Mouse (Mus musculus): ENCODE data around the gene Pip5kl1.

DNA sequence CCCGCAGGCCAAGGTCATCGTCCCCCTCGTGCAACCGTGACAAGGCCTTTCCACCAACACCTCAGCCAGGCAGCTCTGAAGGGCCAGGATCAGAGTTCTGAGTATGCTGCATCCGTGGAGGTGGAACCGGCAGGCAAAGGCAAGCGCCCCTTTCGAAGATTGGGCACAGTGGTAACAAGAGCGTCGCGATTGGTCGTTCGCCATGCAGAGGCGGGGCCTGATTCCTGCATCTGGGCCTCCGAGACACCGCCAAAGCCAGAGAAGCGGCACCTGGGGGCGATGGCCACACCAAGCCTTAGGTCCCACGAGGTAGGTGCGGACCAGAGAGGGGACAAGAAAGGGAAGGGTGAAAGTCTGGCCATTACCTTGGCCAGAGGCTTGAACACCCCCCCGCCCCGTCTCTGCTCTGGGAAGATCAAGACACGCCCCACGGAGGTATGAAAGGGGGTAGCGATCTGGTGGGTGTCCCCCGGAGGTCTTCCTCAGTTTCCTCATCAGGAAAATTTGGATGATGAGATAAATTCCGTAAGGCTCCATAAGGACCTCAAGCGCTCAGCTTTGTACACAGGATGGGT is 1.1 kb downstream of the Pip5kl1 start, which contains the start of gene 9430097D07Rik:
- TF ChIP-seq CTCF (IDR thresholded peaks at IDR 0.05; ENCODE audit: low read depth, low read length) (no peak), POLR2A (IDR thresholded peaks at IDR 0.05; ENCODE audit: extremely low read depth, insufficient read depth, low read length) (no peak)
